Mouse (Mus musculus): ENCODE measurements around the gene Edn2. TPM values are rescaled to one million over a fixed set of nuclear protein-coding genes. Genes with fewer than 3 reads are reported as not detected.

Gene Edn2
- not detected for total RNA-seq (2021)

- intact Hi-C loops (cut with DNase I): no loop called here
- no peak for DNase-seq (ENCODE audit: low spot score in 2 of 2)
Measured at GRCm38 (mm10) chr4:120161166-120161949, at the start of gene Edn2. Gene Edn2 (plus strand): TSS chr4:120161206.

- intact Hi-C loops (cut with DNase I): no loop called here
Measured at GRCm38 (mm10) chr4:120115516-120115915, 45.5 kb upstream of the Edn2 start.

GRCm38 (mm10) chr4:120116312-120116711, 44.7 kb upstream of the Edn2 start:
- DNase-seq (ENCODE audit: low spot score in 2 of 2): peak in 1 of 2 experiments; percentile 72
- intact Hi-C loops (cut with DNase I): no loop called here

More at GRCm38 (mm10) chr4:120115516-120115915, 45.5 kb upstream of the Edn2 start:
- DNase-seq (ENCODE audit: low spot score in 2 of 2): no peak

- intact Hi-C loops (cut with DNase I): loop anchor here (5.0 kb wide), 1 partner anchor 252 kb away; no protein-coding TSS in a partner anchor
- peak in 1 of 2 experiments; percentile 68 for DNase-seq (ENCODE audit: low spot score in 2 of 2)
Measured at GRCm38 (mm10) chr4:120120276-120120675, 40.7 kb upstream of the Edn2 start.

- intact Hi-C loops (cut with DNase I): loop anchor here (5.0 kb wide), 2 partner anchors 248 to 492 kb away; no protein-coding TSS in a partner anchor
- DNase-seq (ENCODE audit: low spot score in 2 of 2): no peak
Measured at GRCm38 (mm10) chr4:120124656-120125055, 36.4 kb upstream of the Edn2 start.

- peak; percentile 58 to 83 for DNase-seq (ENCODE audit: low spot score in 2 of 2)
- intact Hi-C loops (cut with DNase I): loop anchor here (5.0 kb wide), 1 partner anchor 494 kb away; no protein-coding TSS in a partner anchor
Measured at GRCm38 (mm10) chr4:120126047-120126446, 35.0 kb upstream of the Edn2 start.

GRCm38 (mm10) chr4:120127333-120127732, 33.7 kb upstream of the Edn2 start:
- intact Hi-C loops (cut with DNase I): loop anchor here (5.0 kb wide), 1 partner anchor 495 kb away; no protein-coding TSS in a partner anchor
- no peak for DNase-seq (ENCODE audit: low spot score in 2 of 2)

- intact Hi-C loops (cut with DNase I): loop anchor here (5.0 kb wide), 1 partner anchor 496 kb away; no protein-coding TSS in a partner anchor
- DNase-seq (ENCODE audit: low spot score in 2 of 2): peak in 1 of 2 experiments; percentile 81
Measured at GRCm38 (mm10) chr4:120128033-120128432, 33.0 kb upstream of the Edn2 start.

GRCm38 (mm10) chr4:120129233-120129885, 31.6 kb upstream of the Edn2 start:
- intact Hi-C loops (cut with DNase I): loop anchor here (5.0 kb wide), 1 partner anchor 497 kb away; no protein-coding TSS in a partner anchor
- peak; percentile 57 to 66 for DNase-seq (ENCODE audit: low spot score in 2 of 2)

GRCm38 (mm10) chr4:120130926-120131325, 30.1 kb upstream of the Edn2 start:
- intact Hi-C loops (cut with DNase I): no loop called here
- no peak for DNase-seq (ENCODE audit: low spot score in 2 of 2)

GRCm38 (mm10) chr4:120131441-120132220, 29.4 kb upstream of the Edn2 start:
- no peak for DNase-seq (ENCODE audit: low spot score in 2 of 2)
- intact Hi-C loops (cut with DNase I): no loop called here

- no peak for DNase-seq (ENCODE audit: low spot score in 2 of 2)
- intact Hi-C loops (cut with DNase I): no loop called here
Measured at GRCm38 (mm10) chr4:120134223-120134622, 26.8 kb upstream of the Edn2 start.

- intact Hi-C loops (cut with DNase I): no loop called here
- no peak for DNase-seq (ENCODE audit: low spot score in 2 of 2)
Measured at GRCm38 (mm10) chr4:120141810-120142209, 19.2 kb upstream of the Edn2 start.

- no peak for DNase-seq (ENCODE audit: low spot score in 2 of 2)
- intact Hi-C loops (cut with DNase I): no loop called here
Measured at GRCm38 (mm10) chr4:120142905-120143304, 18.1 kb upstream of the Edn2 start.

GRCm38 (mm10) chr4:120144343-120144742, 16.7 kb upstream of the Edn2 start:
- DNase-seq (ENCODE audit: low spot score in 2 of 2): peak in 1 of 2 experiments; percentile 70
- intact Hi-C loops (cut with DNase I): no loop called here

GRCm38 (mm10) chr4:120145931-120146330, 15.1 kb upstream of the Edn2 start:
- no peak for DNase-seq (ENCODE audit: low spot score in 2 of 2)
- intact Hi-C loops (cut with DNase I): no loop called here

- peak; percentile 83 to 91 for DNase-seq (ENCODE audit: low spot score in 2 of 2)
- intact Hi-C loops (cut with DNase I): no loop called here
Measured at GRCm38 (mm10) chr4:120148291-120149141, 12.5 kb upstream of the Edn2 start.

GRCm38 (mm10) chr4:120149142-120149524, 11.9 kb upstream of the Edn2 start:
- intact Hi-C loops (cut with DNase I): no loop called here
- DNase-seq (ENCODE audit: low spot score in 2 of 2): no peak
